Mouse (Mus musculus) lung, embryonic 14.5 days (tissue): Measurements from ENCODE around the gene Tgfbr1. TPM values are rescaled to one million over a fixed set of nuclear protein-coding genes. Genes with fewer than 3 reads are reported as not detected.
A peak's percentile ranks its signal among the peaks of the same experiment; 100 is the strongest.

Experiments used
- ATAC-seq: fragments of 200-750 bp; cut with Nextera tagmentation; 2 replicates; pipeline ENCODE4 v1.8.0; 2017; ENCODE audit warnings: mild to moderate bottlenecking, moderate TSS enrichment, moderate library complexity; ENCODE audit not compliant: insufficient read depth
- DNase-seq: peaks from one replicate; pipeline ENCODE4 v3.0.0-alpha.2; 2015
- H3K27ac ChIP-seq: fragments of 300-500 bp; sonication (generic); 2 replicates; pipeline ENCODE4 v1.5.1; 2014; ENCODE audit warnings: low read depth, mild to moderate bottlenecking, moderate library complexity
- H3K27me3 ChIP-seq: fragments of 300-500 bp; sonication (generic); 2 replicates; pipeline ENCODE4 v1.6.1; 2014; ENCODE audit warnings: low read length, control low read depth; ENCODE audit not compliant: insufficient read depth
- H3K36me3 ChIP-seq: fragments of 300-500 bp; sonication (generic); 2 replicates; pipeline ENCODE4 v1.6.1; 2014; ENCODE audit warnings: control low read depth; ENCODE audit not compliant: insufficient read depth
- H3K4me1 ChIP-seq: fragments of 300-500 bp; sonication (generic); 2 replicates; pipeline ENCODE4 v1.6.1; 2014; ENCODE audit warnings: antibody characterized with exemption, control low read depth; ENCODE audit not compliant: insufficient read depth
- H3K4me2 ChIP-seq: fragments of 300-500 bp; sonication (generic); 2 replicates; pipeline ENCODE4 v1.6.1; 2014; ENCODE audit warnings: mild to moderate bottlenecking
- H3K4me3 ChIP-seq: fragments of 300-500 bp; sonication (generic); 2 replicates; pipeline ENCODE4 v1.5.1; 2014; ENCODE audit warnings: low read depth, low read length
- H3K9ac ChIP-seq: fragments of 300-500 bp; sonication (generic); 2 replicates; pipeline ENCODE4 v1.6.1; 2014
- H3K9me3 ChIP-seq: fragments of 300-500 bp; sonication (generic); 2 replicates; pipeline ENCODE4 v1.6.1; 2016; ENCODE audit warnings: low read depth, low read length, control low read depth
- CTCF ChIP-seq: IDR thresholded peaks from 2 replicates; pipeline ENCODE4 v1.5.1; 2016; ENCODE audit warnings: antibody characterized with exemption, low read depth
- WGBS: fragments of 180-500 bp; shearing (Covaris S2); extraction: QIAGEN DNeasy Blood & Tissue Kit; methylation state at CpG from one replicate; pipeline ENCODE4 v1.1.7; 2014; 5-methylcytosine and 5-hydroxymethylcytosine counted together
- polyA plus RNA-seq: library from polyadenylated mRNA; unstranded; fragments of >200 nt; fragmentation: Nextera tagmentation; extraction: Ambion mirVana; gene quantifications from 2 replicates; pipeline ENCODE4 v1.2.1, GENCODE M21; 2014

The Tgfbr1 gene
- polyA plus RNA-seq, 1 experiment from 2014 or later = 36.6 TPM

GRCm38 (mm10) chr4:47400314-47400713, 47.3 kb downstream of the Tgfbr1 start:
- ATAC-seq (no peak), DNase-seq (no peak)
- Histone ChIP-seq H3K27me3 (no peaks in the 10 kb centered on the region), H3K4me1 (no peaks in the 10 kb centered on the region), H3K9me3 (no peaks in the 10 kb centered on the region), H3K4me3 (no peak overlapping the region), H3K27ac (no peak overlapping the region), H3K4me2 (no peak overlapping the region), H3K36me3 (peaks cover 50% of the 10 kb centered on the region), H3K9ac (no peak overlapping the region)
- 78% methylated on average over 4 of the region's 4 CpGs for WGBS
- no peak for TF ChIP-seq CTCF

- H3K9me3 ChIP-seq = no peaks in the 10 kb centered on the region
- no peak for TF ChIP-seq CTCF
- H3K9ac ChIP-seq = no peak overlapping the region
- H3K27ac ChIP-seq = no peak overlapping the region
- H3K4me1 ChIP-seq = no peaks in the 10 kb centered on the region
- H3K36me3 ChIP-seq = peaks cover 52% of the 10 kb centered on the region
- DNase-seq (no peak), ATAC-seq (0 out of 2 replicates have a peak, but pooled peaks have one; percentile 41)
- H3K4me2 ChIP-seq = no peak overlapping the region
- H3K27me3 ChIP-seq = no peaks in the 10 kb centered on the region
- no peak overlapping the region for H3K4me3 ChIP-seq
Measured at GRCm38 (mm10) chr4:47402200-47402599, 49.2 kb downstream of the Tgfbr1 start.

GRCm38 (mm10) chr4:47404536-47404935, 51.5 kb downstream of the Tgfbr1 start:
- TF ChIP-seq CTCF = no peak
- Histone ChIP-seq H3K9me3 (no peaks in the 10 kb centered on the region), H3K27ac (no peak overlapping the region), H3K4me2 (no peak overlapping the region), H3K9ac (no peak overlapping the region), H3K4me3 (no peak overlapping the region), H3K36me3 (peaks cover 51% of the 10 kb centered on the region), H3K27me3 (no peaks in the 10 kb centered on the region), H3K4me1 (no peaks in the 10 kb centered on the region)
- ATAC-seq (no peak), DNase-seq (no peak)
- 70% methylated on average over 2 of the region's 2 CpGs for WGBS

- Histone ChIP-seq H3K27me3 (no peaks in the 10 kb centered on the region), H3K4me1 (no peaks in the 10 kb centered on the region), H3K27ac (no peak overlapping the region), H3K36me3 (peaks cover 63% of the 10 kb centered on the region), H3K4me2 (no peak overlapping the region), H3K9me3 (no peaks in the 10 kb centered on the region), H3K9ac (no peak overlapping the region), H3K4me3 (no peak overlapping the region)
- ATAC-seq (no peak), DNase-seq (no peak)
- no peak for TF ChIP-seq CTCF
- 84% methylated on average over 2 of the region's 2 CpGs for WGBS
Measured at GRCm38 (mm10) chr4:47407161-47407560, 54.1 kb downstream of the Tgfbr1 start.

- DNase-seq = no peak
- Histone ChIP-seq H3K4me1 (no peaks in the 10 kb centered on the region), H3K36me3 (no peaks in the 10 kb centered on the region), H3K4me3 (no peak overlapping the region), H3K9me3 (no peaks in the 10 kb centered on the region), H3K9ac (no peak overlapping the region), H3K27me3 (no peaks in the 10 kb centered on the region), H3K4me2 (no peak overlapping the region), H3K27ac (no peak overlapping the region)
- TF ChIP-seq CTCF = no peak
- 56% methylated on average over 3 of the region's 3 CpGs for WGBS
- no peak for ATAC-seq
Measured at GRCm38 (mm10) chr4:47417871-47418270, 64.8 kb downstream of the Tgfbr1 start.

- peak; percentile 72 for TF ChIP-seq CTCF
- WGBS = 25% methylated on average over 9 of the region's 9 CpGs
- DNase-seq (peak; percentile 77), ATAC-seq (peak; percentile 45; the same call in 1 of the 2 replicates)
- Histone ChIP-seq H3K36me3 (no peaks in the 10 kb centered on the region), H3K27ac (no peak overlapping the region), H3K9ac (no peak overlapping the region), H3K9me3 (no peaks in the 10 kb centered on the region), H3K4me2 (no peak overlapping the region), H3K27me3 (no peaks in the 10 kb centered on the region), H3K4me1 (no peaks in the 10 kb centered on the region), H3K4me3 (no peak overlapping the region)
Measured at GRCm38 (mm10) chr4:47419268-47419973, 66.4 kb downstream of the Tgfbr1 start.

GRCm38 (mm10) chr4:47420191-47420590, 67.2 kb downstream of the Tgfbr1 start:
- no peaks in the 10 kb centered on the region for H3K36me3 ChIP-seq
- no peaks in the 10 kb centered on the region for H3K4me1 ChIP-seq
- 52% methylated on average over 7 of the region's 7 CpGs for WGBS
- DNase-seq = no peak
- H3K4me2 ChIP-seq = no peak overlapping the region
- TF ChIP-seq CTCF = no peak
- ATAC-seq = no peak
- H3K9ac ChIP-seq = no peak overlapping the region
- no peaks in the 10 kb centered on the region for H3K9me3 ChIP-seq
- H3K27me3 ChIP-seq = no peaks in the 10 kb centered on the region
- H3K4me3 ChIP-seq = no peak overlapping the region
- no peak overlapping the region for H3K27ac ChIP-seq

- H3K9me3 ChIP-seq = no peaks in the 10 kb centered on the region
- H3K36me3 ChIP-seq = no peaks in the 10 kb centered on the region
- no peak overlapping the region for H3K4me2 ChIP-seq
- no peaks in the 10 kb centered on the region for H3K4me1 ChIP-seq
- H3K27ac ChIP-seq = no peak overlapping the region
- H3K4me3 ChIP-seq = no peak overlapping the region
- TF ChIP-seq CTCF = no peak
- H3K27me3 ChIP-seq = no peaks in the 10 kb centered on the region
- no peak overlapping the region for H3K9ac ChIP-seq
- no peak for ATAC-seq
- no peak for DNase-seq
- 33% methylated on average over 3 of the region's 3 CpGs for WGBS
Measured at GRCm38 (mm10) chr4:47422194-47422593, 69.2 kb downstream of the Tgfbr1 start.
